Mouse (Mus musculus): ENCODE measurements around the gene Gm7137.
"Not testable (repeated sequence)": the region's sequence is repeated elsewhere in the genome, so short reads cannot be mapped to it uniquely, and the experiment has no call there.

DNA sequence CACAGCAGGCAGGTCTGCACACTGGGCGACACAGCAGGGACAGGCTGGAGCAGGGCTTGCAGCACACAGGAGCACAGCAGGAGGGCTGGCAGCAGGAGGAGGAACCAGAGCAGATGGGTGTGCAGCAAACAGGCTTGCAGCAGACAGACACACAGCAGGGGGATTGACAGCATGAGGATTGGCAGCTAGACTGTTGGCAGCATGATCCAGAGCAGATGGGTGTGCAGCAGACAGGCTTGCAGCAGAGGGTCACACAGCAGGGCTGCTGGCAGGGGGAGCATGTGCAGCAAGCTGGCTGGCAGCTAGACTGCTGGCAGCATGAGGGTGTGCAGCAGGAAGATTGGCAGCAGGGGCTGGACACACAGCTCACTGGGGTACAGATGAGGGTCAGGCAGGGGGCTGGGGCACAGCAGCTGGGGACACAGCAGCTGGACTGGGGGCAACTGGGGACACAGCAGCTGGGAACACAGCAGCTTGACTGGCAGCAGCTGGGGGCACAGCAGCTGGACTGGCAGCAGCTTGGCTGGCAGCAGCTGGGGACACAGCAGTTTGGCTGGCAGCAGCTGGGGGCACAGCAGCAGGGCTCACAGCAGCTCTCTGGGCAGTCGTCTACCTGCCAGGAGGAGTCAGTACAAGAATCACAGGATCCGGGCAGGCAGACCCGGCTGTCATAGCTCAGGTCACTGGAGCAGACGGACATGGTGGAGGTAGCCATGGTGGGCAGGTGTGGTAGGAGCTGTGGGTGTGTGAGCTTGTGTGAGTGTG, 45.9 kb downstream of the Gm7137 start, which contains the start of gene Gm18596:
- not testable (repeated sequence) for TF ChIP-seq POLR2A (IDR thresholded peaks at IDR 0.05; ENCODE audit: insufficient read depth, low read length); CTCF (IDR thresholded peaks at IDR 0.05; ENCODE audit: low read depth, low read length)
